Mouse (Mus musculus) testis, adult 2 months (tissue): ENCODE data around the gene Tmem95.

ENCODE experiments used
- CTCF ChIP-seq: fragments of 200-500 bp; IDR thresholded peaks from 2 replicates; pipeline ENCODE4 v1.5.1; 2012; ENCODE audit warnings: low read depth, mild to moderate bottlenecking, inconsistent platforms, low read length, moderate library complexity; ENCODE audit not compliant: control insufficient read depth, insufficient read depth, insufficient replicate concordance
- POLR2A ChIP-seq: fragments of 200-500 bp; IDR thresholded peaks from 2 replicates; pipeline ENCODE4 v1.6.1; 2012; ENCODE audit warnings: low read depth, mild to moderate bottlenecking, inconsistent platforms, low read length, moderate library complexity; ENCODE audit not compliant: control insufficient read depth

DNA sequence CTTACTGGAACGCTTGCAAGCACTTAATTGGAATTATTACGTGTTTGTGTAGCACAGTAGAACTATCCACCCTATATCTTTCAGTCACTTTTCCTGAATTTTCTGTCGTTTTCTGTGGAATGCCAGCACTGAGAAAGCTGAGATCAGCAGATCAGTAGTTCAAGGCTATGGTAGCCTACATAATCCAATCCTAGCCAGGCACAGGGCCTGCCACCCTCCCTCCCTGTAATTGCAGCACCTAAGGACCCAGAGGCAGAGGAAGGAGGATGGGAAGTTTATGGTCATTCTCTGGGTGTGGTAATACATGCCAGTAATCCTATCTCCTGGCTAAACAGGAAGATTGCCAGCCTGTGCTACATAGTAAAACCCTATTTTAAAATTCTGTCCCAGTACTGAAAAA lies 45.0 kb upstream of the Tmem95 start:
- no peak for TF ChIP-seq POLR2A
- no peak for TF ChIP-seq CTCF
